Mouse (Mus musculus) brain, adult 2 months (tissue): ENCODE results near the gene Gm21304.
"Not testable (repeated sequence)": the region's sequence is repeated elsewhere in the genome, so short reads cannot be mapped to it uniquely, and the experiment has no call there.

Experiments used
- DNase-seq: peaks from one replicate; pipeline ENCODE4 v3.0.0; 2011; ENCODE audit warnings: low read depth, low spot score

Gene Gm21304

DNA sequence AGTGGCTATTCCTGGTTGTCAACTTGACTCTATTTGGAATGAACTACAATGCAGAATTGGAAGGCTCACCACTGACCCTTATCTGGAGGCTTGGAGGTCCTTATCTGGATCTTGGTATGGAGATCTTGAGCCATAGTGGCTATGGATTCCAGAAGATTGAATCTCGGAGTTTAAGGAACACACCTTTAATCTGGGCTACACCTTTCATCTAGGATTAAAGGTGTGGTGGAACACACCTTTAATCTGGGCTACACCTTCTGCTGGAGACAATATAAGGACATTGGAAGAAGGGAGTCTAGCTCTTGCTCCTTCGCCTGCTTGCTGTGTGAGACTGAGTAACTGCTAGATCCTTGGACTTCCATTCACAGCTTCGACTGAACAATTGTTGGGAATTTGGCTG is at the start of gene Gm21304:
TSS of gene Gm21304 (plus strand) at position 301 of the 400 bp plus-strand sequence.
- DNase-seq, result not testable (repeated sequence)

DNA sequence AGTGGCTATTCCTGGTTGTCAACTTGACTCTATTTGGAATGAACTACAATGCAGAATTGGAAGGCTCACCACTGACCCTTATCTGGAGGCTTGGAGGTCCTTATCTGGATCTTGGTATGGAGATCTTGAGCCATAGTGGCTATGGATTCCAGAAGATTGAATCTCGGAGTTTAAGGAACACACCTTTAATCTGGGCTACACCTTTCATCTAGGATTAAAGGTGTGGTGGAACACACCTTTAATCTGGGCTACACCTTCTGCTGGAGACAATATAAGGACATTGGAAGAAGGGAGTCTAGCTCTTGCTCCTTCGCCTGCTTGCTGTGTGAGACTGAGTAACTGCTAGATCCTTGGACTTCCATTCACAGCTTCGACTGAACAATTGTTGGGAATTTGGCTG is 25.6 kb upstream of the Gm21304 start, which contains the start of gene Gm21293:
TSS of gene Gm21293 (plus strand) at position 301 of the 400 bp plus-strand sequence.
- not testable (repeated sequence) for DNase-seq

DNA sequence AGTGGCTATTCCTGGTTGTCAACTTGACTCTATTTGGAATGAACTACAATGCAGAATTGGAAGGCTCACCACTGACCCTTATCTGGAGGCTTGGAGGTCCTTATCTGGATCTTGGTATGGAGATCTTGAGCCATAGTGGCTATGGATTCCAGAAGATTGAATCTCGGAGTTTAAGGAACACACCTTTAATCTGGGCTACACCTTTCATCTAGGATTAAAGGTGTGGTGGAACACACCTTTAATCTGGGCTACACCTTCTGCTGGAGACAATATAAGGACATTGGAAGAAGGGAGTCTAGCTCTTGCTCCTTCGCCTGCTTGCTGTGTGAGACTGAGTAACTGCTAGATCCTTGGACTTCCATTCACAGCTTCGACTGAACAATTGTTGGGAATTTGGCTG is 17.1 kb upstream of the Gm21304 start, which contains the start of gene Gm6763:
TSS of gene Gm6763 (plus strand) at position 301 of the 400 bp plus-strand sequence.
- DNase-seq, result not testable (repeated sequence)

DNA sequence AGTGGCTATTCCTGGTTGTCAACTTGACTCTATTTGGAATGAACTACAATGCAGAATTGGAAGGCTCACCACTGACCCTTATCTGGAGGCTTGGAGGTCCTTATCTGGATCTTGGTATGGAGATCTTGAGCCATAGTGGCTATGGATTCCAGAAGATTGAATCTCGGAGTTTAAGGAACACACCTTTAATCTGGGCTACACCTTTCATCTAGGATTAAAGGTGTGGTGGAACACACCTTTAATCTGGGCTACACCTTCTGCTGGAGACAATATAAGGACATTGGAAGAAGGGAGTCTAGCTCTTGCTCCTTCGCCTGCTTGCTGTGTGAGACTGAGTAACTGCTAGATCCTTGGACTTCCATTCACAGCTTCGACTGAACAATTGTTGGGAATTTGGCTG is 8.6 kb upstream of the Gm21304 start, which contains the start of gene Gm8764:
TSS of gene Gm8764 (plus strand) at position 301 of the 400 bp plus-strand sequence.
- not testable (repeated sequence) for DNase-seq

DNA sequence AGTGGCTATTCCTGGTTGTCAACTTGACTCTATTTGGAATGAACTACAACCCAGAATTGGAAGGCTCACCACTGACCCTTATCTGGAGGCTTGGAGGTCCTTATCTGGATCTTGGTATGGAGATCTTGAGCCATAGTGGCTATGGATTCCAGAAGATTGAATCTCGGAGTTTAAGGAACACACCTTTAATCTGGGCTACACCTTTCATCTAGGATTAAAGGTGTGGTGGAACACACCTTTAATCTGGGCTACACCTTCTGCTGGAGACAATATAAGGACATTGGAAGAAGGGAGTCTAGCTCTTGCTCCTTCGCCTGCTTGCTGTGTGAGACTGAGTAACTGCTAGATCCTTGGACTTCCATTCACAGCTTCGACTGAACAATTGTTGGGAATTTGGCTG is 8.4 kb downstream of the Gm21304 start, which contains the start of gene Gm21312:
TSS of gene Gm21312 (plus strand) at position 301 of the 400 bp plus-strand sequence.
- not testable (repeated sequence) for DNase-seq

DNA sequence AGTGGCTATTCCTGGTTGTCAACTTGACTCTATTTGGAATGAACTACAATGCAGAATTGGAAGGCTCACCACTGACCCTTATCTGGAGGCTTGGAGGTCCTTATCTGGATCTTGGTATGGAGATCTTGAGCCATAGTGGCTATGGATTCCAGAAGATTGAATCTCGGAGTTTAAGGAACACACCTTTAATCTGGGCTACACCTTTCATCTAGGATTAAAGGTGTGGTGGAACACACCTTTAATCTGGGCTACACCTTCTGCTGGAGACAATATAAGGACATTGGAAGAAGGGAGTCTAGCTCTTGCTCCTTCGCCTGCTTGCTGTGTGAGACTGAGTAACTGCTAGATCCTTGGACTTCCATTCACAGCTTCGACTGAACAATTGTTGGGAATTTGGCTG is 16.9 kb downstream of the Gm21304 start, which contains the start of gene Gm20765:
TSS of gene Gm20765 (plus strand) at position 301 of the 400 bp plus-strand sequence.
- DNase-seq, result not testable (repeated sequence)

DNA sequence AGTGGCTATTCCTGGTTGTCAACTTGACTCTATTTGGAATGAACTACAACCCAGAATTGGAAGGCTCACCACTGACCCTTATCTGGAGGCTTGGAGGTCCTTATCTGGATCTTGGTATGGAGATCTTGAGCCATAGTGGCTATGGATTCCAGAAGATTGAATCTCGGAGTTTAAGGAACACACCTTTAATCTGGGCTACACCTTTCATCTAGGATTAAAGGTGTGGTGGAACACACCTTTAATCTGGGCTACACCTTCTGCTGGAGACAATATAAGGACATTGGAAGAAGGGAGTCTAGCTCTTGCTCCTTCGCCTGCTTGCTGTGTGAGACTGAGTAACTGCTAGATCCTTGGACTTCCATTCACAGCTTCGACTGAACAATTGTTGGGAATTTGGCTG is 25.4 kb downstream of the Gm21304 start, which contains the start of gene Gm4340:
TSS of gene Gm4340 (plus strand) at position 301 of the 400 bp plus-strand sequence.
- not testable (repeated sequence) for DNase-seq

DNA sequence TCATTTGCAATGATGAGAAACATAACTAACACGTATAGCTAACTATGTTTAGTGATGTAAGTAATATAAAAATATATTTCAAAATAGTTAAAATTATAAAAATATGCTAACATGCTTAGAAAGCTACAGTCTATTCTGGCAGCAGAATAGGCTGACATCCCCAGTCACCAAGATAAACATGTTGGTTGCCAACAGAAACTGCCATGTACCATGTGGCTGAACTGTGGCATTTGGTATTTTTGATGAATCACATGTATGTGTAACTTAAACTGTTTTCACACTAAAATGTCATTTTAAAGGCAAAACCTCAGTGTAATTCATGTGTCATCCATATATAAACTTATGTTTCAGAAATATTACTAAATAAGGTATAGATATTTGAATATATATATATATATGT is 41.3 kb downstream of the Gm21304 start:
- DNase-seq, result peak; percentile 3

DNA sequence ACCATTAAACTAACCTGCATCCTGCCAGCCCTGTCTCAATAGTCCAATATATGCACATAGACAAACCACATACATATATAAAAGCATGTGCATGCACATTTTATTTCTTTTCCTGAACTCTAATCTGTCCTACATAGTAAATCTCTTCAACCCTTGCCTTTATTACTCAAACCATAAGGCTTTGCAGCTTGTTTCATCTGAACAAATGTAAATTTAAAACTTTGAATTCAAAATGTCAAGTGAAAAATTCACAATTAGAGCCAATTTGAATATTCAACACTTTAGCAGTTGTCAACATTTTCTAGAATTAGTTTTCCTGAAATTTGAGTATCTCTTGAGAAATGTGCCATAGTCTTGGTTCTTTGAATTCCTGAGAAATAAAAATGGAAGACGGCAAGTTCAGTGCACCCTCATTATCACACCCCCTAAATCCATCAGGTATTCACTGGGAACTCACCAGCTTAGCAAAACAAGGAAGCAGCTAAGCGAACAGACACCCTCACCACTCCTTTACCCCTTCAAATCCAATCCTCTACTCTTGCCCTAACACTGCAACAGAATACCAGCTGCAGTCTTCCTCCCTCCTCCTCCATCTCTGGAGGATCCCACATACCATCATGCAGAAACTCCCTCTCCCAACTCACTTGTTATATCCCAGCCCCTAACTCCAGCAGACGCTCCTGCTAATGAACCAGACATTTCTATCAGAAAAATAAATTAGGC is 42.1 kb downstream of the Gm21304 start:
- peak; percentile 21 for DNase-seq

DNA sequence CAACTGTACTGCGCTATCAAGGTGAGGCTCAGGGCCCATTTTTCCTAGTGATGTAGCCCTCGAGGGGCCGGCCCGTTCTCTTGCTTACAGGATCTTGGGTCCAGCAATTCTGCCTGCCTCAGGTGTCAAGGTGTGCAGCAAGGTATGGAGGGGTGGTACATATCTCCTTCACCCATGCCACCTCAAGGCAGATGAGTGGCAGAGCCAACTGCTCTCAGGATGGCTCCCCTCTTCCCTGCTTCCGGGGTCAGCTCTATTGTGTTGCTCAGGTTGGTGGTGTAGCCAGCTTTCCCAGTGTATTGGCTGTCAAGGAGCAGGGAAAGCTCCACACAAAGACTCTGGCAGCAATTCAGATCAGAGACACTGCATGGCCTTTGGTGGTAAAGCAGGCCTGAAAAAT is 46.2 kb downstream of the Gm21304 start:
- no peak for DNase-seq
